Mouse (Mus musculus) lung, postnatal 14 days (tissue): ENCODE results near the gene Selenoo.

Source experiments
- DNase-seq: peaks from one replicate; pipeline ENCODE4 v3.0.0; 2021

The Selenoo gene

DNA sequence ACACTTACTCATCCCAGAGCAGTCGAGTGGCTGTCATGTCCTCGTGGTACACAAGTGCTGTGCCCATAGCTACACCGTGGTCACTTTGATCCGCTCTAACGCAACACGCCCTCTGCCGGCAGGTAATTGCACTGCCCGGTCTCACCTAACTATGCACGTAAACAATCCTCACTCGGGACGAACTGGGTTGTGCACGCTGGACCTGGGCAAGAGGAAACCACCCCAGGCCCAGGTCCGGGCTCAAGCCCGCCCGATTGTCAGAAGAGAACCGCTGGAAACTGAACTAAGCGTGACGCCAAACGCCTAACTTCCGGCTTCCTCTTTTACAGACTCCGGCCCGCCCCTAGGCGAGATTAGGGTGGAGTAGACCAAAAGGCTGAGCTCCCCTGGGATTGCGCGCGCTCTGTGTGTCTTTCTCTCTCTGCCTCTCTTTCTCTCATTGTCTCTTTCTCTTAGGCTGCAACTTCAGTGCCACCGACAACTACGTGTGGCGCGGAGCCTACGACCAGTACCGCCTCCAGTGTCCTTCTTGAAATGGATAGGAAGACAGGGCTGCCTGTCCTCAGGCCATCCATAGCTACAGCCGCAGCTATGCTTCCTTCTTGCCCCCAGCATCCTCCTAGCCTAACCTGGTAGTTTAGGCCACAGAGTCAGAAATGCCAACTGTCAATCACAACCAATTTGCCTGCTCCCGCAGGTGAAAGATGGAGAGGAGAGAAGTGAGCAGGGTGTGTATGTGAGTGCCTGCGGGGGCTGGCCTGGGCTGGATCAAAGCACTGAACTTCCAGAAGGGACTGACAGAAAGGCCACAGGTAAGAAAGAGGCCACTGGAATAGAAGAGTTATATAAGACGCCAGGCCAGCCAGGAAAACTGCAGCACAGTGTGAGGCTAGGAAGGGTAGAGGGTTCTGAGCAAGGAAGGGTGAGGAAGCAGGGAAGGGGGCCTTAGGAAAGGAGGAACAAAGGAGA lies 39.8 kb downstream of the Selenoo start, which contains the start of gene Hdac10:
Gene Hdac10, minus strand, starts transcription at position 319 of the 969 bp plus-strand sequence.
- peak; percentile 84 for DNase-seq

DNA sequence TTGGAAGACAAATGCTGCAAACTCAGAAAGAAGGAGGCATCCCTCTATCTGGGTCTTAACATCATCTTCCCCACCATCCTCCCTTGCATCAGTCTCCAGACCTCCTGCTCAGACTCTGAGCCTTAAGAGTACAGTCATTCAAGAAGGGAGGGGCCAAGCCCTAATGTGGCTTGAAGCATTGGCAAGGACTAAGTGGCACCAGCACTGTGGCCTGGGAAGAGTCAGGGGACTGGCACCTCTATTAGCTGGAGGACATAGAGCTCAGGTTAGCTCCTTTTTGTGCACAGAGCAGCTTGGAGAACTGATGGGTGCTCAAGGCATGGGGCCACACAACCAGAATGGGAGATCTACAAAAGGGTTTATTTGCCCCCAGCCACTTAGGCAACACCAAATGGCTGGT lies 41.4 kb downstream of the Selenoo start:
- DNase-seq = no peak

DNA sequence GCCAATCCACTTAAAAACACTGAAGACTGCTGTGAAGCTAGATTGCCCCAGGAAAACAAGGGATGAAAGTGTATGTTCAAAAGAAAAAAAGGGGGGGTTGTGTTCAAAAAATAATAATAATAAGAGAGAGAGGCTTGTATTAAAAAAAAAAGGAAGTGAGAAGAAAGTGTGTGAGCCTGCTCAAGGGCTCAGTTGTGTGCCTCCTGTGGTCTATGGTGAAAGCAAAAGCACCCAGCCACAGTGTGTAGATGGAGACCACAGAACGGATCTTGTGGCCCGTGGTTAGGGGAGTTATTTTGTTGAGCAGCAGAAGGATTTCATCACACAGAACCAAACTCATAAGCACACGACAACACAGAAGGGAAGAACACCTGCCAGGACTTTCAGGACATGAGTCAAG lies 42.4 kb downstream of the Selenoo start:
- DNase-seq = peak; percentile 21

DNA sequence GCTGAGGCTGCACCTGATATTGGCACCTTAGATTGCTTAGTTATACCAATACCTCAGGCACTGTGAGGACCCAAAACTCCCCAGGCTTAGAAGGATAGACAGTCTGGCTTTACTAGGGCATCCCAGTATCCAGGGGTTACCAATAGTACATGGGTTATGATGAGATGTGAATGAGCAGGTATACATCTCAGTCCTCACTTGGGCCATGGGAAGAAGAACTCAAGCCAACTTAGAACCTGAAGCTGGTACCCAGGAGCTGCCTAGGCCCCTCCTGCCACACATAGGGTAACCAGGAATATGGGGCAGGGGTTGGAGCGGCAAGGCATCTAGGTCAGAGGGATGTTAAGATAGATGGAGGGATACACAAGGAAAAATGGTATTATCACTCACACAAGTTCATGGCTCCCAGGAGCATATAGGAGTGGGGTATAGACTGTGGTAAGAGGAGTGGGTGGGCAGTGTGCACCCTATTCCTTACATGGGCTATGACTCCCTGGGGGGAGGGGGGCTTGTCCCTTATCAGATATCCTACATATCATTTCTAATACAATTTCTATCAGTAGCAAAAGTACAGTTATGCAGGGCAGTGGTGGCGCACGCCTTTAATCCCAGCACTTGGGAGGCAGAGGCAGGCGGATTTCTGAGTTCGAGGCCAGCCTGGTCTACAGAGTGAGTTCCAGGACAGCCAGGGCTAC lies 47.7 kb downstream of the Selenoo start:
- DNase-seq = no peak

DNA sequence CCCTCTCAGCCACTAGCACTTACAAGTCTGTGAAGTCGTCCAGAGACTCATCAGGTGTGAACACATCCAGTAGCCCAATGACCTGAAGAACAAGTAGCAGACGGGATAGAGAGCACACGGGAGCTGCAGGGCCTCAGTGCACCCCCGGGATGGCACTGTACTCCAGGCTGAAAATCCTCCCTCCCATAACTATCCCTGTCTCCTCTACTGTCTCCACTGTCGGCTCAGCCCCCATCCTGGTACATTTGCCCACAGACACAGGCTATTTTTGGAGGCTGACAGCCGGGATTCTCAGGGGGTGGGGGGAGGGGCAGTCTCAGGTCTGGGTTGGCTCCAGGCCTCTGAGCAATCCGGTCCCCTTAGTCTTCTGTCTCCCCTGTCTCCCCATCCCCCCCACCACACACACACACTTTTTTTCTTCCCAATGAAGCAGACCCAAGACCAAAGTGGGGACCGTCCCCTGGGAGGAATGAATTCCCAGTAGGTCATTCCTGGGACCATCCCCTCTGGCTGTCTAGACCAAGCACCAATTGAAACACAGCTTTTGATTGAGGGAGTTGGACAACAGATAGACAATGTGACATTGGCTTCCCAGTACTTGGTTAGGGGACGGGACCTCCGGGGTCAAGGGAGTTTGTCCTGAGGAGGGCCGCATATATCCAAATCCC lies 48.6 kb downstream of the Selenoo start:
- no peak for DNase-seq

DNA sequence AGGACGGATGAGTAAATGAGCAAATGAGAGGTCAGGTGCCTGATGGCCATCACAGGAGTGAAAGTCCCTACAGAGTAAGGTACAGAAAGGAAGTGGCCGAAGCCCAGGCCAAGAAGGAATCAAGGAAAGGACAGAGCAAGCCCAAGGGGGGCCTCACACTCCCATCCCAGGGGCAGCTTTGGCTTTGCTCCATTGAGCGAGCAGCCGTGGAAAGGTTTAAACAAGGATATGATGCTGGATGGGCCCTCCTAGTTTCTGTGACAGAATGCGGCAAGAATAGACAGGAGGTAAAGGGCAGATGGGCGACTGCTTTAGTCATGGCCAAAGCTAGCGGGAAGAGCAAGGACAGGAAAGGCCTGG lies 49.1 kb downstream of the Selenoo start:
- no peak for DNase-seq

DNA sequence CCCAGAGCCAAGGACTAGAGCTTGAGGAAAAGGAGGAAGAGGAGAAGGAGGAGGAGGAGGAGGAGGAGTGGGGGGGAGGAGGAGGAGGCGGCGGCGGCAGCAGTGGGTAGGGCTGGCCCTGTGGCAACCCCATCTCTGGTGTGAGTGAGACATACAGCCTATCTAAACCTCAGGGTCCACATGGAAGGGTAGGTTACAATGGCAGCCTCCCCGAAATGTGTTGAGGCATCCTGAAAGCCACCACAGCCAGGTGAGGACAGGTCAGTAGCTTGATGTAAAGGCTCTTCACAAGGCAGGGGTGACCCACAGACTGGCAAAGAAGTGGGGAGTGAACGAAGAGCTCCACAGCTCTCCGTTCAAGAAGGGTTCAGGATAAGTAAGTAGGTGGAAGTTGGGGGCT lies 49.6 kb downstream of the Selenoo start:
- no peak for DNase-seq

DNA sequence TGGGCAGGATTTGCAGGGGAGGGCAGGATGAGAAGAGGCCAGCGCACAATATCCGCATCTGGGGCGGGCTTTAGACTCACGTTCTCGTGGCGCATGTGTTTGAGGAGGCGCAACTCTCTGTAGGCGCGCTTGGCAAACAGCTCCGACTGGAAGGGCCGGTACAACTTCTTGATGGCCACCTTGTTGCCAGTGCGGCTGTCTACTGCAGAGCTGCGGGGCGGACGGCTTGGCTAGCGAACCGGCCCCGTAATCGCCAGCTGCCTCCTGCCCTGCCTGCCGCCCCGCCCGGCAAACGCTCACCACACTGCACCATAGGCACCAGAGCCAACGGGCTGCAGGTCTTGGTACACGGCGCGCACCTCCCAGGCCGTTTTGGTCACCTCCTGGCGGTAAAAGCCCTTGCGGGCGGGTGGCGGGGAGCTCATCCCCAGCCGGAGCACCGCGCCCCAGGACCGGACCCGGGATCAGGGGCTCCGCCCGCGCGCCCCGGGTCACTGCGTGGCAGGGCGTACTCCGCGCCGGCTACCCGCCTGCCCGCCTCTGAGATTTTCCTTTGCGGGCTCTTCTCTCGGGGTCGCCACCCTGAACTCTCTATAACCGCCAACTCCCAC lies 51.3 kb downstream of the Selenoo start:
- DNase-seq = peak; percentile 51

DNA sequence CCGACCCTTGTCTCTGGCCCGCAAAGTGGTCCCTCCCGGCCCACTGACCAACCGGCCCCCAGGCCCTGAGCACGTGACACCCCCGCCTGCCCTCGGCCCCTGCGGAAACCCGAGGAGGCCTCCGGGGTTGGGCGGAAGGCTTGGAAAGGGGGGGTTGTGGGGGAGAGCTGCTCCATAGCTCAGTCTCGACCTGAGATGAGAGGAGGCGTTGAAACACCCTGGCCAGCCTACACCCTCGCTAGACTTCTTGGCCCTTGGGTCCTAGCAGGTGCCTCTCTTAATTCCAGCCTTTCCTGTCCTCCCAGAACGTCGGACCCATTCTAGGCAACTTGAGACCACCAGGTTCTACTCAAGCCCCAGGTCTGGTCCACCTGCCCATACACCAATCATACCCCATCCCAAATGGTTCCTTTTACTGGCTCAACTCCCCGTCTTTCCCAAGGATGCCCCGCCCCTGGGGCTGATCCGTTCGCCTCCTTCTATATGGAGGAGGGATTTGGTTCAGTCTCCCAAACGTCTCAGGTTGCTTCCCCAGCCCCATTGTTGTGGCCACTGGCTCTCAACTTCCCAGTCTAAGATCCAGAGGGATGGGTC lies 51.9 kb downstream of the Selenoo start, which contains the start of gene Mapk12:
Gene Mapk12, minus strand, starts transcription at position 45 of the 594 bp plus-strand sequence.
- peak; percentile 58 for DNase-seq

DNA sequence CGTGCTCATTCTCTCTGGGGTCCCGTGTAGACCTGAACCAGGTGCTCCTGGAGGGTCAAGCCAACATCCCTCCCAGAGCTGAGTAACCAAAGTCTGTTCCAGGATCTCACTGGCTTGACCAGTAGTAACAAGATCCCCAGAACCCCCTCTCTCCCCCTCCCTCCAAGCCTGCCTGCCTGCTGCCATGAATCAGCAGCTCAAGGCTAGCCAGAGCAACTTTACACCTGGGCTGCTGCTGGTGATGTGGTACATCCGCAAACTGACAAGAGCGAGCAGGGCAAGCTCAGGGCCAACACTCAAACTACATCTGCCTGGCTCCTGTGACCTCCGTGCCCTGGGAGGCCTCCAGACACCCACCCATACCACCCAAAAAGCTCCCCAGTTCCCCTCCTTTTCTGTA lies 52.6 kb downstream of the Selenoo start:
- no peak for DNase-seq

DNA sequence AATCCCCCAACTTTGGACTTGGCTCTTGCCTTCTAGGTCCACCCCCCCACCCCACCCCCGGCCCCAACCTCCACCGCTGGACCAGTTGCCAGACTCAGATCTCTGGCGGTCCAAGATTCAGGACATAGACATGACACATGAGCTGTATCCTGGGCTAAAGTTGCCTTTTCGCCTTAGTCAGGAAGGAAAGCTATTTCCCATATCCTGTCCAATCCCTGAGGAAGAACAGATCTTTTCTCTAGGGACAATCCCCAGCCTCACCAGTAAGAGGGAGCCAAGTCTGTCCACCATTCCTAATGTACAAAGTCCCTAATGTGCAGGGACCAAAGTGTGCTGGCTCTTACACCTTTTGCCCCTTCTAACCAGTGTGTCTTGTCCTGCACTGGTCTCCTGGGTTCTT lies 53.0 kb downstream of the Selenoo start:
- no peak for DNase-seq

DNA sequence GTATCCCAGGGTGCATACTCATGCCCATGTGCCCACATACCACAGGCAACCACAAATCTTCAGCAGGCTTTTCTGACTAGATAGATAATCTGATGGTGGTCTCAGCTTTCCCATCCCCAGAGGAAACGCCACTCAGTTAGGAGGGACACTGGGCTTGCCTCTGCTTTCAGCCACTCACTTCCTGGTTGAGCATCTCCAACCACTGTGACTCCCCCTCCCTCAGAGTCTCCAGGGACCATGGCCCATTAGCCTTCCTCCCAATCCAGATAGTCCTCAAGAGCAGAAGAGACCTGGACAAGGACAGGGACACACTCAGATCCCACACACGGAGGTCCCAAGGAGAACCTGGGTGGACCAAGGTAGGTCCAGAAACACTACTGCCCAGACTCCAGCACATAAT lies 54.2 kb downstream of the Selenoo start:
- DNase-seq = no peak

DNA sequence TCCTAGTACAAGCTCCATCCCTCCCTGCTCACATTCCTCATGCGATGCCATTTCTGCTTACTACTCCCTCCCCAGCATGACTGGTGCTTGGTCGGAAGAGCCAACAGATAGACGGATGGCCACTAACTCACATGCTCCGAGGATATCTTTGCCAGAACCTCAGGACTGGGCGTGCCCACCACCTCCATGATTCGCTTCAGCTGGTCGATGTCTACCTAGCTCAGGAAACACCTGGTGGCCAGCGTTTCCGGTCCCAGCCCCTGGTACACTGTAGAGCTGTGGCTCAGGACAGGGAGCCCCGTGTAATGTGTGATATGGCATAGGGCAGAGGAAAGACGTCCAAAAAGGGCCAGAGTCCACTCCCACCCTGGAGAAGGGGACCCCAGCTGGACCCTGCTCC lies 56.1 kb downstream of the Selenoo start:
- no peak for DNase-seq

DNA sequence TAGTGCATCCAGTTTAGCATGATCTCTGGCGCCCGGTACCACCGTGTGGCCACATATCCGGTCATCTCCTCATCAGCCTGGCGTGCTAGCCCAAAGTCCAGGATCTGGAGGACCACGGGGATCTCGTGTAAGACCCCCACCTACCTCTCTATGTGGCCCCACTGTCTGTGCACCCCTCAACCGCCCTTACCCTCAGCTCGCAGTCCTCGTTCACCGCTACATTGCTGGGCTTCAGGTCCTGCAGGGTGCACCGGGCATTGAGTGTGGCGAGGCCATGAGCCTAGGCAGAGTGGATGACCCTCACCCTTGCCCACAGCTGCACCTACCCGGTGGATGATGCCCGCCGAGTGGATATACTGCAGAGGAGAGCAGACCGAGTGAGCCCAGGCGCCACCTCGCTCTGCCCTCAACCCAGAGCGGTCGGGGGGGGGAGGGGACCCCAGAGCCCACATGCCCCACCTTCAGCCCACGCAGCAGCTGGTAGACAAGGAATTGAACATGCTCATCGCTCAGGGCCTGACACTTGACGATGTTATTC lies 57.0 kb downstream of the Selenoo start:
- DNase-seq = no peak

DNA sequence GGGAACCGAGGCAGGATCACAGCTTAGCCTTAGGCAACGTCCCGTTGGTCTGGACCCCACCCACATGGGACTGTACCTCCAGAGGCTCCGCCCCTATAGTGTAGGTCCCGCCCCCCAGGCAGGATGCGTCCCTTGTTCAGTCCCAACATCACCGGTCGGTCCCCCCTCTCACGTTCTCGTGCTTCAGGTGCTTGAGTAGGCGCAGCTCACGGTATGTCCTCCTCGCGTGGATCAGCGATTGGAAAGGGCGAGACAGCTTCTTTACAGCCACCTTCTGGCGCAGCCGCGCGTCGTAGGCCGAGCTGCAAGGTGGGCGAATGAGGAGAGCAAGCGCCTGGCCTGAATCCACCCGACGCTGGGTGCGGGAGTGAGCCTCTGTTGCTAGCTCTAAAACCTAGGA lies 57.7 kb downstream of the Selenoo start:
- peak; percentile 58 for DNase-seq

DNA sequence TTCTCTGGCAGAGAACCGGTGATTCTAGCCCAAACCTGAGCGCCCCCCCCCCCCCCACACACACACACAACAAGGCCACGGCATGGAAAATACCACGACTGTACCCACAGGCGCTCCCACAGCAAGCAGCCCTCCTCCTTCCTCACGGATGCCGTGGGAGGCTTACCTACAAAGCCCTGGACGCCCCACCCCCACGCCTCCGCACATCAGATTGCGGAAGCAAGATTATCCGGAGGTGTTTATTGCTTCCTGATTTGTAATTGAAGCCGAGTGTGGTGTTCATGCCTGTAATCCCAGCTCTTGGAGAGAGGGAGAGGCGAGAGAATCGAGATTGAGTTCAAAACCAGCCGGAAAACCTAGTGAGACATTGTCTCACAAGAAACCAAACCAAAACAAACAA lies 58.1 kb downstream of the Selenoo start:
- peak; percentile 41 for DNase-seq

DNA sequence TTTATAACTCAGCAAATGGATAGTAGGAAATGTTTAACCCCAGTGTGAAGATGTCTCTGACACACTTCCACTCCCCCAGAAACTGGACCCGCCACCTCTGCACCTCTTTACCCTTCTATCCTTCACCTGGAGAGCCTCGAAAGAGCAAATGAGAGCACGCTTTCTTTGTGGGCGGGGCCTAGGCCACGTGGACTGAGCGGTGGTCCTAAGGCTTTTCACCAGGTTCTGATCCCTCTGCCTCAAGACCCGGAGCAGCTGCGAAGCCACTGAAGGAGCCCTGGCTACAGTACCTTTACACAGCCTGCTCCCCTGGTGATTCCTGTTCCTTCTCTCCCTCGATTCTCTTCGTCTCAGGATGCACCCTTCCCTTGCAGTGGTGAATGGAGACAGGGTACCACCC lies 58.6 kb downstream of the Selenoo start:
- DNase-seq = no peak

DNA sequence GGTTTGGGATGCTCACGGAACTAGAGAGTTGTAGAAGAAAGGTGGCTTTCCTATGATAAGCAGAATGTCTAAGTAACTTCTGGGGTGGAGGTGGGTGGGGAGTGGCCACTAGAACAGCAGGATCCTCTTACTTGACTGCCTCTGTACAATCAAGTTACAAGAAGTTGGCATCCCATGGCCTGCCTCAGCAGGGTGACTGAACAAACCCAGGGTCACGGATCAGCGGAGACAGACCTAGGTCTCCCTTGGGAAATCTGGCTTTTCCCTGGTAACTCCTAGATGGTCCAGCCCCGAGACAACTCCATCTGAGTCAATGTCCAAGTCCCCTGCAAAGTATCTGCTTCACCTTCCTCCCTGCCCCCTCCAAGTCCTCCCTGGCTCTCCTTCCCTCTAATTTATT lies 59.0 kb downstream of the Selenoo start:
- DNase-seq = no peak

DNA sequence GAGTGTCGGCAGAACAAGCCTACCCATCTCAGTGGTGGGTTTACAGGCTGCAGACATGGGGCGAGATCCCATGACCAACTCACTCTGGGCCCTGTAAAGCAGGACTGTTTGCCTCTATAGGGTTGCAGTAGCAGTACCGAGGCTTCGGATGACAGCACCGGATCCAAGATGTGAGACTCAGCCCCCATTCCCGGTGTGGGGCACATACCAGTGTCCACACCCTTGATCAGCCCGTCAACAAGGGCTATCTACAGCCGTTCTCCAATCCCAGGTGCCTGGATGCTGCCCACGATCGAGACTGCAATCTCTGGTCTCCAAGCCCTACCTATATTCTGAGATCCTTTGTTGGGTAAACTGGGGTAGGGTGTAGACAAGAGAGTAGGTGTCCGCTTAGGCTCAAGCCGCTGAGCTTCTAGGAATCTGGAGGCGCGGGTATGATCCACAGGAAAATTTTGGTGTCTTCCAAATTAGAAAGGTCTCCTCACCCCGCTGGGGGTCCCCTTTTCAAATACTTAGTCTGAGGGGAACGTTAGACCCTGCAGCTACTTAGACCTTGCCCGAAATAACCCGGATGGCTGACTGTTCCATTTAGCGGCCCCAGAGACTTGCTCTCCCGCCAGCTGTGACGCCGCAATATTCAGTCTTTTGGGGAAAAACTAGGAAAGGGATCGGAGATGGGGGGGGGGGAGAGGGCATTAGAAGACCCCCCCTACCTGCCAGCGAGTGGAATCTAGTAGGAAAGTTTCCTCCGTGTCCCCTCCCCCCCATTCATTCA lies 59.8 kb downstream of the Selenoo start:
- DNase-seq = no peak

DNA sequence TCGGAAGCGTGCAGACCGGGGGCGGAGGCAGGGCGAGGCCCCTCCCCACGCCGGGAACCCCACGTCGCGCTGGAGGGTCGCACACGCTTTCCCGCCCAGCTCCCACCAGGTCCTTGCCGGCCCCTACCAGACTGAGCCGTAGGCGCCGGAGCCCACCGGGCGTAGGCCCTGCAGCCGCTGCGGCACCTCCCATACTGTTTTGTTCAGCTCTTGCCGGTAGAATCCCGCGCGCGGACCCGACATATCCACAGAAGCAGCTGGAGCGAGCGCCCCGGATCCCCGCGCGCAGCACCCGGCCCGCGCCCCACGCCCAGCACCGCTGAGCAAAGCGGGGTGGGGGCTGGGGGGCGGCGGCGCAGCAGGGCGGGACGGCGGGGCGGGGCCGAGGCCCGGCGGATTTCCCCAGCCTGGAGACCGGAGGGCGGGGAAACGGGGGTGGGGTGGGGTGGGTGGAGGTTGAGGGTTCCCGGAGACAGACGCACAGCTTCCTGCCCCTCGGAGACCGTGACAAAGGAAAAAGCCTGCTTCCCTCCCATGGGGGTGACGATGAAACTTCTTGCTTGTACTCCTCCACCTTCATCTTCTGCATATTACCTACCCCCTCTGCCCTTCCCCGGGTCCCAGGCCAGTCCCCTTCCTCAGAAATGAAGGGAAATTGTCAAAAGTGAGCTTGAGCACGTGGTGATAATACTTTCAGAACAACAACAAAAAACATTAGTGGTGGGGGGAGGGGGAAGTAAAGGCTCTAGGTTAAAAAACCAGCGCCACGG lies 60.6 kb downstream of the Selenoo start, which contains the start of gene Mapk11:
Gene Mapk11, minus strand, starts transcription at position 358 of the 770 bp plus-strand sequence.
- peak; percentile 46 for DNase-seq
